Mouse (Mus musculus) cerebellum, adult 8-10 months (tissue): ENCODE data around the gene Peli2.
A peak's percentile ranks its signal among the peaks of the same experiment; 100 is the strongest.

Source experiments
- DNase-seq: peaks from one replicate; pipeline ENCODE4 v3.0.0; 2022

The Peli2 gene

GRCm38 (mm10) chr14:48225810-48226446, 105.3 kb downstream of the Peli2 start:
- no peak for DNase-seq

DNA sequence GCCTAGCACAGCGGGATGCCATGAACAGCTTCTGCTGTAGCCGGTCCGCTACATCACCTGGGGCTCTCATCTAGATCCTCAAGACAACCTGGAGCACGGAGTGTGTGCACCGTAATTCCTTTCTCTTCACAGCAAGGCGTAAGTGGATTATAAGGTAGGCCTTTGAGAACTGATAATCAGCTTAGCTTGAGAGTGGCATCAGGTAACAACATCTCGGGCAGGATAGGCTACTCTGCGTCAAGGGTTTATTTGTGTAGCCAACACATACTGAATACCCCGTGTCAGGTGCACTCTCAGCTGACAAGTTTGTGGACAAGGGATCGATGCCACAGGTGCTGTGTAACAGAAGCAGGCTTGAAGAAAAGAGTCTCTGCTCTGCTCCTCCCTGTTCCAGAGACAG, 106.1 kb downstream of the Peli2 start:
- no peak for DNase-seq

- DNase-seq = peak; percentile 52
These were observed 114.3 kb downstream of the Peli2 start for GRCm38 (mm10) chr14:48234785-48235519.

- no peak for DNase-seq
These were observed 120.7 kb downstream of the Peli2 start for GRCm38 (mm10) chr14:48241335-48241734.

- DNase-seq = no peak
These were observed 125.6 kb downstream of the Peli2 start for GRCm38 (mm10) chr14:48246236-48246635.

DNA sequence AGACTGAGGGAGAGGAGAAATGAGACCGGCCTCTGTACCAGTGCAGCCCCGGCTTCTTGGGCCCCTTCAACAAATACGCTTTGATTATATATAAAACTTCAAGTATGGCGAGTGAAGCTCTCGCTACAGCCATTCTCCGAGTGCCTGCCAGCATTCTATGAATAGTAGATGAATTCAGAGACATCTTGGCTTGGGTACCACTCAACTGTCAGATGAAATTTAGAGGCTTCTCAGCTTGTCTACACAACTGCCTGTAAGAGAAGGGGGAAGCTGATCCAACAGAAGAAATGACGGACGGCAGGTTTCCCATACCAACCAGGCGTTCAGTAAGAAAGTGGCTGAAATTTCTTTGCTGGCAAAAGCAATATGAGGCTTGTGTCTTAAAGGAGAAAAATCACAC, 126.3 kb downstream of the Peli2 start:
- DNase-seq = no peak

DNA sequence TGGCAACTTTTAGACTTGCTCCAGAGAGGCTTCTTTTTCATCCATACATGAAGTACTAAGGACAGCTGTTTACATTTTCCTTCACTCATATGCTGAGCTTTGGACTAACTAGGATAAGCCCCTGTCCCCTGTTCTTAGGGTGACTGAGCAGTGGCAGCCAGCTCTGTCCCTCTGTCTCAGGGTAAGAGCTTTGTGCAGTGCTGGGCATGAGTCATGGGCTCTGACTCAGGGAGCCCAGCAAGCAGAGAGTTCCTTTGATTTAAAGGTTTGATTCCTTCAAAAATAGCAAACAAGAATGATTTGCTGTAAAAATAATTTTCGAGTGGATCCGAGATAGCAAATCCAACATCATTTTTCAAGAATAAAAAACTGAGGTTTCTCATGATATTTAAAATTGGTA, 128.8 kb downstream of the Peli2 start:
- DNase-seq = no peak

DNA sequence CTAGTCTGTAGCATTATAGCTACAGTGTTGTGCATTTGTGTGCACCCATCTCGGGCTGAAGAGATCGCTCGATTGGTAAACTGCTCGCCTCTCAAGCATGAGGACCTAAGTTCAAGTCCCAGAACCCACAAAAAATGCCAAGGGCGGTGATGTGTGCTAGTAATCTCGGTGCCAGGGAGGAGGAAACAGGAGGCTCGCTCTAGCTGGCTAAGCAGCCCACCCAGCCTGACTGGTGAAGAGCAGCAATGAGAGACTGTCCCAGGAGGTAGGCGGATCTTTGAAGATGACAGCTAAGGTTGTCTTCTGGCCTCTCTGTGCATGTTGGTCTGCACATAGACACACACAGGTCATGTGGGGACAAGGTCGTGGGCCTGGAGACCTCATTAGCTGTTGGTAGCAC, 129.3 kb downstream of the Peli2 start:
- no peak for DNase-seq

- no peak for DNase-seq
These were observed 130.9 kb downstream of the Peli2 start for GRCm38 (mm10) chr14:48251381-48251979.

- DNase-seq = no peak
These were observed 132.6 kb downstream of the Peli2 start for GRCm38 (mm10) chr14:48253183-48253582.

DNA sequence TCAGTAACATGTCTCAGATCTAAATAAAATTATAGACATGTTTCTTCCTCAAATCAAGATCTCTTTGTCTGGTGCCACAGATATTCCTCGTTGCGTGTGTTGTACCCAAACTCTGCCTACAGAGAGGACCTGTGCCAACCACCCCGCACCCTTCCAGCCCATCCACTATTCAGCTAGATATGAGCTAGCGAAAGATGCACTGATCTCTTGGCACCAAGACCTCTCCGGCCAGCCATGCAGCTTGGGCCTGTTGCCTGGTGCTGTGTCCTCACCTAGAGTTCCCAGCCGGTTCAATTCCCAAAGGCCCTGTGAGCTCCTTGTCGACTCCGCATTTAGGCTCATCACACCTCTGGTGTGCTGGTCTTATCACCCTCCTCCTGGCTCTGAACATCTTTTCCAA, 134.1 kb downstream of the Peli2 start:
- no peak for DNase-seq

DNA sequence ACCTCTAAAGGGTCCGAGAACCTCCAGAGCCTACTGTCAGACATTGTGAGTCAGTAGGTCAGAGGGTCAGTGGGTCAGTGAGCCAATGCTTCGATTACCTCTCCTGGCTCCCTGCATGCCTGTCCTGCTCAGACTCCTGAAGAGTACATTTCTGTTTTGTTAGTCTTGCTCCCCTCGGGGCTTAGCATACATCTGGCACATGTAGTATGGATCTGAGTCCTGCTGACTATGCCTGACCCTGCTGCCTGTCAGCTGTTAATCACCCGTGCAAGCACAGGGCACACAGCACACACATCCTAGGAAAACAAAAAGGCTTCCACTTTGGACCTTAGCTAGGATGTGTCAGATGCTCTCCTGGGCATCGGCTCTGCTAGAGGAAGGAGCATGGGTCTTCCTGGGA, 134.7 kb downstream of the Peli2 start:
- no peak for DNase-seq

DNA sequence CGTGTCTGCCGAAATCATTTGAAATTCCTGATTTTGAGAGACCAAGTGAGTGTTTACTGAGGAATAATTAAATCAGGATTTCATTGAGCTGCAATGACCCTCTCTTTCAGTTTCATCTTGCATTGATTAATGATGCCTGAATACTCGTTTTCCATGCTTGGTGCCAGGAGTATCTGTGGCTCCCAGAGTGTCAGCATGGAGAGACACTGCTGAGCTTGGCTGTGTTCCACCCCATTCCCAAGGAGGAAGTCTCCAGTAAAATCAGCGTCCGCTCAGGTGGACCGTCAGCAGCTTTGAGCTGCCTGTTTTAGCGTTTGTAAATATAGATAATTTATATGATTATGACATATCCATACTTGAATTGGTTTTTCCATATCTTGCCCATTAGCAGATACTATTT, 137.1 kb downstream of the Peli2 start:
- DNase-seq = peak; percentile 63

GRCm38 (mm10) chr14:48258696-48259366, 138.2 kb downstream of the Peli2 start:
- DNase-seq = no peak

- DNase-seq = no peak
These were observed 142.5 kb downstream of the Peli2 start for GRCm38 (mm10) chr14:48263146-48263545.

DNA sequence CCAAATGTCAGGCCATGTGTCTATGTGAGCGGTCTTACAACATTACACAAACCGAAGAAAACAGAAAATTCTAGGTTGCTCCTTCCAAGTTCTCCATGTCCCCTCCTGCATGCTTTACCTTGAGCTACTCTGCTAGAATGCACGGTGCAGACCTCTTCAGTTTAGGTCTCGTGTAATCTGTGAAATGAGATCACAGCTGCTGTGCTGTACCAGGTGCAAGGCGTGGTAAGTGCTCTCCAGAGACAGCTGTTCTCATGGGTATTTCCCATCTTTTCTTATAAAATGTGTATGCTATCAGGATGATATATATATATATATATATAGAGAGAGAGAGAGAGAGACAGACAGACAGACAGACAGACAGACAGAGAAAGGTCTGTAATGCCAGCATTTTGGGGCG, 146.1 kb downstream of the Peli2 start:
- DNase-seq = no peak

GRCm38 (mm10) chr14:48278291-48278690, 157.7 kb downstream of the Peli2 start:
- no peak for DNase-seq

- DNase-seq = no peak
These were observed 166.3 kb downstream of the Peli2 start for GRCm38 (mm10) chr14:48286949-48287348.

DNA sequence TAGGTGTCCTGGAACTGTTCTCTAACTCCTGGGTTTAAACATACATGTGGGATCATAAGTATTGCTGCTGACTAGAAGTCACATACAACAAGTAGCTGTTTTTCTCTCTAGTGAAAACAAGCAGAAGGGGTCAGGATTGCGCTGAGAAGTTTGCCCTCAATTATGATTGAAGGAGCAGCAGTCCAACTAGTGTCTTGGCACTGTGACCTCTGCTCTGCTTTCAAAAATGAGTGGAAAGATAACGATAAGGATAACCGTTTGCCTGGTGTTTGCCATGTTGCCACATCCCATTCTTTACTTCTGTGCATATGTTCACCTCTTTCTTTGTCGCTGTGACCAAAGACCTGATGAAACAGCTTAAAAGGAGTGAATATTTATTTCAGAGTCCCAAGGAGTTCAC, 167.0 kb downstream of the Peli2 start:
- DNase-seq = no peak

DNA sequence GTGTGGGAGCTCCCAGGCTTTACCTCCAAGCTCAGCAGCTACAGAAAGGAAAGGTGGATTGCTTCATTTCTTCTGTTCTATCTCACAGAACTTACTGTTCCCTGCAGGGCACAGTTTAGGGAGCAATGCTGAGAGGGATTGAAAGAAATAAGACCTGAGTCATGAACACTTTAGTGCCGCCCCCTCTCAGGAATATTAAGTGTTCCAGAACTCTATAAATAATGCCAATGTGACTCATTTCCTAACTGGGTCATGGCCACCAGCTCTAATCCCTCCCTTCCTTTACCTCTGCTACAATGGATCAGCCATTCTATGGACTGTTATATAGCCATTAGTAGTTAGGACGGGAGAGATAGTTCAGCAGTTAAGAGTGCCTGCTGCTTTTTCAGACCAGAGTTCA, 168.0 kb downstream of the Peli2 start:
- DNase-seq = no peak

- DNase-seq = no peak
These were observed 169.3 kb downstream of the Peli2 start for GRCm38 (mm10) chr14:48289602-48290599.

DNA sequence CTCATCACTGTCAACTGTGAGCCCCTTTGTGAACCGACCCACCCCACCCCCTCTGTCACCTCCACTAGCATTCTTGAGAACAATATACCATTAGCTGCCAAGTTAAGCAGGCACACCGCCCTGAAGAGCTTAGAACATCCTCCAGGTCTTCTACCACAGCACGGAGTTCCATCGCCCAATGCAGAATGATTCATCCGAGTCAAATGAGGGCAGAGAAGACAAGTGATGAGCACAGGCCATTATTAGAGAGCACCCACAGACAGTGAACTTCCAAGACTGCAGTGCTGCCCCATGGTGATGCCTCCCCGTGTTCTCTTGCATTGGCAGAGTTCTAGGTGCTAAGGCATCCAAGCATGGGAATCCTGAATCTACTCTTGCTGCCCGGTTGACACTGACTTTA, 172.9 kb downstream of the Peli2 start:
- no peak for DNase-seq

DNA sequence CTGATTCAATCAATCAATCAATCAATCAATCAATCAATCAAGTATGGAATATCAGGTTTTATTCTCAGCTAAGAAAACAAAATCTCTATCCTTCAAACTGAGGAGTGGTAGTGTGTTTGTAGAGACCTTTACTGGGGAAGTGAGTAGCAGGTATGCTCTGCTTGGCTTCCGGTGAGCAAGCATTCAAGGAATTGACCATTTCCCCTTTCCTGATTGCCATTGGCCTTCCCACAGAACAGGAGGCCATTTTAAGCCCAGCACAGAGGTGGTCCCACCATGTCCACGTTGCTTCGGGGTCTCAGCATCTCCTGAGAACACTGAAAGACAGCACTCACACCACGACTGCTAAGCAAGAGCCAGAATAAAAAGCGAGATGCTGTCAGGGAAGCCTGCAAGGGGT, 174.8 kb downstream of the Peli2 start:
- no peak for DNase-seq
